Mouse (Mus musculus) testis, adult 2 months (tissue): ENCODE measurements at regions not wholly inside any gene's neighbourhood (a gene's known extent, or its start where the extent isn't known, plus 50 kb on each side); places are given as distances from the start of the nearest gene placed in this dataset.

Experiments used
- H3K27ac ChIP-seq: fragments of 200-500 bp; 2 replicates; pipeline ENCODE4 v1.5.1; 2012; ENCODE audit warnings: low read depth, low read length; ENCODE audit not compliant: control insufficient read depth, insufficient read depth
- H3K27me3 ChIP-seq: fragments of 200-500 bp; 2 replicates; pipeline ENCODE4 v1.6.1; 2012; ENCODE audit warnings: mild to moderate bottlenecking, low read length, moderate library complexity; ENCODE audit not compliant: control insufficient read depth, insufficient read depth
- H3K36me3 ChIP-seq: fragments of 200-500 bp; 2 replicates; pipeline ENCODE4 v1.6.1; 2012; ENCODE audit warnings: mild to moderate bottlenecking, low read length; ENCODE audit not compliant: control insufficient read depth, insufficient read depth
- H3K4me1 ChIP-seq: fragments of 200-500 bp; 2 replicates; pipeline ENCODE4 v1.6.1; 2012; ENCODE audit warnings: low read length; ENCODE audit not compliant: control insufficient read depth, insufficient read depth
- H3K4me3 ChIP-seq: fragments of 200-500 bp; 2 replicates; pipeline ENCODE4 v1.5.1; 2012; ENCODE audit warnings: low read depth, mild to moderate bottlenecking, low read length, moderate library complexity, mixed read lengths; ENCODE audit not compliant: control insufficient read depth
- CTCF ChIP-seq: fragments of 200-500 bp; IDR thresholded peaks from 2 replicates; pipeline ENCODE4 v1.5.1; 2012; ENCODE audit warnings: low read depth, mild to moderate bottlenecking, inconsistent platforms, low read length, moderate library complexity; ENCODE audit not compliant: control insufficient read depth, insufficient read depth, insufficient replicate concordance
- POLR2A ChIP-seq: fragments of 200-500 bp; IDR thresholded peaks from 2 replicates; pipeline ENCODE4 v1.6.1; 2012; ENCODE audit warnings: low read depth, mild to moderate bottlenecking, inconsistent platforms, low read length, moderate library complexity; ENCODE audit not compliant: control insufficient read depth

DNA sequence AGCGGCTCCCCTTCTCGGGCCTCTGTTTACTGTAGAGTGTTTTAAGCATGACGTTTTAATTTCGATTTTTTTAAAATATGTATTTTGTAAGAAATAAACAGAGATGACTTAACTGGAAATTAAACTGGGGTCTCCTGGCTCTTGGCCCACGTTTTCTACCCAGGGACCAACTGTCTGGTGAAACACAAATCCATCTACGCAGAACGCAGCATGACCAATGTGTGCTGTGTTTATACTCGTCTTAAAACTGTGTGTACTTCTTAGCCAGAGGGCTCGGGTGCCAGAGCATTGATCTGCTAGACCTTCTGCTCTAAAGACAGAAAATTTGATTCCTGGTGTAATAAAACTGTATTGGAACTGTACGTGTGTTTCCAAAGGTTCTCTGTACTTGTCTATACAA lies 172.8 kb upstream of the 2610301B20Rik start:
- TF ChIP-seq CTCF (no peak), POLR2A (no peak)
- Histone ChIP-seq H3K4me1 (no peaks in the 10 kb centered on the region), H3K4me3 (no peak overlapping the region), H3K27ac (no peak overlapping the region), H3K36me3 (no peaks in the 10 kb centered on the region), H3K27me3 (no peaks in the 10 kb centered on the region)

DNA sequence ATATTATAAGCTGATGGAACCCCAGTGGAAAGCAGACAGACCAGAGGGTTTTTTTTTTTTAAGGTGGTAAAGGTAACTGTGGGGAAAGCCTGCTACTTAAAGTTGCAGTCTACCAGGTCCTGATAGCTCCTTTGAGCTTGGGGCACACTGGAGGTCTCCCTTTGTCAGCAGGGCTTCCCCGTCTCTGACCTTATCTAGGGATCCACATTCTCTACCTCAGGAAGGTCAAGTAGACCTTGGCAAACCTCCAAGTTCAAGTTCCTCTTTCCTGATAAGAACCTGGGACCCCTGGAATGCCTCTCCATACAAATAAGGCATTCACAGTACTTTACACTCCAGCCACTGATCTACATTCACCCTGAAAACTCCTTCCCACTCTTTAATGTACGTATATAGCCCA lies 171.1 kb upstream of the 2610301B20Rik start:
- H3K36me3 ChIP-seq: no peaks in the 10 kb centered on the region
- no peak overlapping the region for H3K4me3 ChIP-seq
- TF ChIP-seq POLR2A (no peak), CTCF (no peak)
- no peaks in the 10 kb centered on the region; the same call in 1 of the 2 replicates for H3K4me1 ChIP-seq
- H3K27ac ChIP-seq: no peak overlapping the region
- no peaks in the 10 kb centered on the region for H3K27me3 ChIP-seq

- TF ChIP-seq CTCF (no peak), POLR2A (no peak)
- Histone ChIP-seq H3K36me3 (no peaks in the 10 kb centered on the region), H3K27me3 (no peaks in the 10 kb centered on the region), H3K4me1 (no peaks in the 10 kb centered on the region; the same call in 1 of the 2 replicates), H3K27ac (no peak overlapping the region), H3K4me3 (no peak overlapping the region)
Observed at GRCm38 (mm10) chr4:10707016-10707657, 167.2 kb upstream of the 2610301B20Rik start.

DNA sequence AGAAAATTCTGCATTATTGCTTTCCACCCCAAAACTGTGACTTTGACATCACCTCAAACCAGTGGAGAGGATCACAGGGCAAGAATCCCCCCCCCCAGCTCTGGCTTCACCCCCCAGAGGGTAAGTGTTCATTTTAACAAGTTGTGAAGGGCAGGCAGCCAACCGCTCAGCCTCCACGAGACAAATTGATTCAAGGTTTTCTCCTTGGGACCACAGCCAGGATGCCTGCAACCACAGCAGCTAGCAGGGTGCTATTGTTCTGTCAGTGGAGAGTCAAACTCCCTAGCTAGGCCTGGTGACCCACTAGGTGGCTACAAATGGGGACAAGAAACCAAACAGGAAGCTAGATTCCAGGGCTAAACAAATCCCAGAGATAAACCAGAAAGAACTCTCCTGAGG lies 166.6 kb upstream of the 2610301B20Rik start:
- Histone ChIP-seq H3K4me3 (no peak overlapping the region), H3K4me1 (no peaks in the 10 kb centered on the region; the same call in 1 of the 2 replicates)
- TF ChIP-seq CTCF: no peak
- TF ChIP-seq POLR2A: no peak

DNA sequence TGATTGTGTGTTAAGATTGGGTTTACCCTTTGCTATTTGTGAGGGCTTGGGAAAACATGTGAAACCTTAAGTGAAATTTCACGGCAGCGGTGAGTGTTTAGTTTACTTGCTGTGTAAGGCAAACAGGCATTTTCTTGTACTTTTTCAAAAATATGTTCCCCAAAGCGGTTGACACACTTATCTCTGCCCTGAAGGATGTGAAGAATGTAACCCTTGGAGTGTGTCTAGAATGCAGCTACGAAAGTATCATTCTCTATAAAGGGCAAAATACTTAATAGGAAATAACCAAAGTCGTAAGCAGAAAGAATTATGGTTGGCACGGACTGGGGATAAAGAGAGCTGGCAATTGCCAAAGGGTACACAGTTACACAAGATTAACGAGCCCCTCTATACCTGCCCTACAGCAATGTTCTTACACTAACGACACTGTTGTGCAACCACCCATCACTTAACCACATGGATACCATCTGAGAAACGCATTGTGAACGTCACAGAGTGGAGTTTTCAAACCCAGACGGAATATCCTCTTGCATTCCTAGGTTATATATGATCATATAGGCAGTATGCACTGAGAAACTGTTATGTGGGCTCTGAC lies 162.3 kb upstream of the 2610301B20Rik start:
- no peak overlapping the region for H3K27ac ChIP-seq
- H3K4me1 ChIP-seq: no peaks in the 10 kb centered on the region; the same call in 1 of the 2 replicates
- no peaks in the 10 kb centered on the region for H3K27me3 ChIP-seq
- no peak overlapping the region for H3K4me3 ChIP-seq
- no peak for TF ChIP-seq CTCF
- no peak for TF ChIP-seq POLR2A
- no peaks in the 10 kb centered on the region for H3K36me3 ChIP-seq

More for the DNA sequence above, 166.6 kb upstream of the 2610301B20Rik start:
- Histone ChIP-seq H3K27me3 (no peaks in the 10 kb centered on the region), H3K27ac (no peak overlapping the region), H3K36me3 (no peaks in the 10 kb centered on the region)

GRCm38 (mm10) chr4:10723341-10723740 lies 151.0 kb upstream of the 2610301B20Rik start:
- TF ChIP-seq POLR2A (no peak), CTCF (no peak)
- no peaks in the 10 kb centered on the region for H3K27me3 ChIP-seq
- no peak overlapping the region for H3K4me3 ChIP-seq
- no peak overlapping the region for H3K27ac ChIP-seq
- no peaks in the 10 kb centered on the region for H3K36me3 ChIP-seq
- no peaks in the 10 kb centered on the region for H3K4me1 ChIP-seq

GRCm38 (mm10) chr4:10727894-10728293 lies 146.4 kb upstream of the 2610301B20Rik start:
- Histone ChIP-seq H3K27ac (no peak overlapping the region), H3K27me3 (no peaks in the 10 kb centered on the region), H3K36me3 (no peaks in the 10 kb centered on the region), H3K4me1 (no peaks in the 10 kb centered on the region), H3K4me3 (no peak overlapping the region)
- no peak for TF ChIP-seq POLR2A
- TF ChIP-seq CTCF: no peak
